Mouse (Mus musculus): Measurements from ENCODE around the gene Banf2.

- no peak for TF ChIP-seq ZNF384 (IDR thresholded peaks at IDR 0.05; ENCODE audit: low read depth, low read length)
- TF ChIP-seq ZC3H11A (IDR thresholded peaks at IDR 0.05; ENCODE audit: borderline replicate concordance, low read depth, low read length): no peak
- TF ChIP-seq HCFC1 (IDR thresholded peaks at IDR 0.05; ENCODE audit: borderline replicate concordance, insufficient read depth, low read length): no peak
- no peak for TF ChIP-seq MAFK (IDR thresholded peaks at IDR 0.05; ENCODE audit: insufficient read depth, low read depth, low read length)
- TF ChIP-seq CHD2 (IDR thresholded peaks at IDR 0.05; ENCODE audit: low read depth, low read length): no peak
These were observed 79.8 kb downstream of the Banf2 start for GRCm38 (mm10) chr2:144112666-144113065.

Measured in ES-E14 (cell line).